Mouse (Mus musculus) stomach, postnatal 0 days (tissue): ENCODE results near the gene Pigf. TPM values are rescaled to one million over a fixed set of nuclear protein-coding genes. Genes with fewer than 3 reads are reported as not detected.

Experiments
- ATAC-seq: fragments of 200-750 bp; cut with Nextera tagmentation; 2 replicates; pipeline ENCODE4 v1.8.0; 2017; ENCODE audit not compliant: low FRiP score, low TSS enrichment
- DNase-seq: peaks from one replicate; pipeline ENCODE4 v3.0.0-alpha.2; 2016; ENCODE audit warnings: low spot score
- H3K27ac ChIP-seq: fragments of 300-500 bp; sonication (generic); replicated peaks from 2 replicates; pipeline ENCODE4 v1.5.1; 2014; ENCODE audit warnings: mild to moderate bottlenecking, control low read depth
- H3K27me3 ChIP-seq: fragments of 300-500 bp; sonication (generic); 2 replicates; pipeline ENCODE4 v1.6.1; 2014; ENCODE audit warnings: low read length; ENCODE audit not compliant: control insufficient read depth, insufficient read depth
- H3K36me3 ChIP-seq: fragments of 300-500 bp; sonication (generic); 2 replicates; pipeline ENCODE4 v1.6.1; 2014; ENCODE audit warnings: low read length, mixed read lengths; ENCODE audit not compliant: control insufficient read depth, insufficient read depth
- H3K4me1 ChIP-seq: fragments of 300-500 bp; sonication (generic); replicated peaks from 2 replicates; pipeline ENCODE4 v1.6.1; 2014; ENCODE audit warnings: antibody characterized with exemption; ENCODE audit not compliant: control insufficient read depth, insufficient read depth
- H3K4me2 ChIP-seq: fragments of 300-500 bp; sonication (generic); replicated peaks from 2 replicates; pipeline ENCODE4 v1.6.1; 2014; ENCODE audit warnings: low read depth, mild to moderate bottlenecking, control low read depth, moderate library complexity
- H3K4me3 ChIP-seq: fragments of 300-500 bp; sonication (generic); 2 replicates; pipeline ENCODE4 v1.5.1; 2014; ENCODE audit warnings: low read depth, low read length, control low read depth
- H3K9ac ChIP-seq: fragments of 300-500 bp; sonication (generic); 2 replicates; pipeline ENCODE4 v1.6.1; 2014; ENCODE audit warnings: mild to moderate bottlenecking, low read length, control low read depth, mixed read lengths
- H3K9me3 ChIP-seq: fragments of 300-500 bp; sonication (generic); 2 replicates; pipeline ENCODE4 v1.6.1; 2016; ENCODE audit warnings: low read length; ENCODE audit not compliant: control insufficient read depth
- CTCF ChIP-seq: IDR thresholded peaks from 2 replicates; pipeline ENCODE4 v1.5.1; 2016; ENCODE audit warnings: antibody characterized with exemption, low read depth, mild to moderate bottlenecking, moderate library complexity
- EP300 ChIP-seq: optimal IDR thresholded peaks from 2 replicates; pipeline ENCODE3; 2016; ENCODE audit warnings: antibody characterized with exemption
- WGBS: fragments of 180-500 bp; shearing (Covaris S2); extraction: QIAGEN DNeasy Blood & Tissue Kit; methylation state at CpG from one replicate; pipeline ENCODE4 v1.1.7; 2014; 5-methylcytosine and 5-hydroxymethylcytosine counted together
- polyA plus RNA-seq: library from polyadenylated mRNA; unstranded; fragments of >200 nt; fragmentation: Nextera tagmentation; extraction: Ambion mirVana; gene quantifications from 2 replicates; pipeline ENCODE4 v1.2.1, GENCODE M21; 2015

Gene Pigf
- polyA plus RNA-seq, 1 experiment from 2014 or later, result 50.2 TPM

DNA sequence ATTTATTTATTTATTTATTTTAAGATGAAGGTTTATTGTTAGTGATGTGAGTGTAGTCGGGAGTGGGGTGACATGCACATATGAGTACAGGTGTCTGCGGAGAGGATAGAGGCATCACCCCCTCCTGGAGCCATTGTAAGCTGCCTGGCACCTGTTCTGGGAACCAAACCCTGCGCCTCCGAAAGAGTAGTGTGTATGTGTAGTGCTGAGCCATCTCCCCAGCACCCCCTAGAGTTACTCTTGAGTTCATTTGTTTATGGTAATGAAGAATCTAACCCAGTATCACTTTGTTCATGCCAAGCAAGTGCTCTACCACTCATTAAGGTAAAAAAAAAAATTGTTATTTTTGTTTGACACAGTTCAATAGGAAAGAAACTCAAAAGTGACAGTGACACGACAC, 37.0 kb downstream of the Pigf start:
- Histone ChIP-seq H3K27me3 (no peaks in the 10 kb centered on the region), H3K4me1 (no peaks in the 10 kb centered on the region), H3K9me3 (no peaks in the 10 kb centered on the region), H3K4me3 (no peak overlapping the region), H3K36me3 (no peaks in the 10 kb centered on the region), H3K27ac (no peak overlapping the region), H3K9ac (no peak overlapping the region), H3K4me2 (no peak overlapping the region)
- no peak for DNase-seq
- no peak for TF ChIP-seq EP300
- TF ChIP-seq CTCF, result 0 out of 2 replicates have a peak, but pooled peaks have one; percentile 14
- ATAC-seq, result no peak
- 81% methylated on average over 5 of the region's 5 CpGs for WGBS

DNA sequence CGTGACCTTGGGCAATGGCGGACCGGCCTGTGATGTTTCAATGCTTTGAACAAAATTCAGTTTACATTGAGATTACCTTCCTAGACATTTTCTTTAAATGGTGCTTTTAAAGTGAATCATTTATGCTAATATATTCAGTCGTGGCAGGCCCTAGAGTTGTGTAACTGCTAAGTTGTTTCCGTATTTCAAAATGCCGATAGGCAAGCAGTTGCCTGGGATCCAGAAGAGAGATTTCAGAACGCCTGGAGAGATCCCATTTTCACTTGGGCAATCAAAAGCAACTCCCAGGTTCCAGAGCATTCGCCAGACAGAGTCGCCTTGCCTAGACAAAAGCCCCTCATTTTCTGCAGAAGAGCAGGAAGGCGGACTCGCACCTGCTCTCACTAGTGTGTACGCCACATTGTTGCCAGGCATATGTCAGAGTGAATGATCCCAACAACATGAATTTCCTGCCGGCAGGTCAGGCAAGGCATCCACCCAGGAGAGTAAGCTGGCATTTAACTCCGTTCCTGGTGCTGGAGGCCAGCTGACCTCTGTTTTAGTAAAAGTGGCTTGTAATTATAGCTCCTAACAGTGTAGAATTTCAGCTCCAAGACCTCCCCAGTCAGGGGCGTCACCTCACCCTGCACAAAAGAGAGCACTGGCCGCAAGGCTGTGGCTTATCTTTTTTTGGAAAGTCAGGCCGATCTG, 38.6 kb downstream of the Pigf start:
- no peak overlapping the region for H3K9ac ChIP-seq
- no peaks in the 10 kb centered on the region for H3K9me3 ChIP-seq
- ATAC-seq (no peak), DNase-seq (no peak)
- WGBS, result 53% methylated on average over 17 of the region's 17 CpGs
- no peak overlapping the region for H3K4me2 ChIP-seq
- H3K27ac ChIP-seq, result no peak overlapping the region; the same call in 1 of the 2 replicates
- H3K4me1 ChIP-seq, result no peaks in the 10 kb centered on the region
- no peak overlapping the region for H3K4me3 ChIP-seq
- H3K27me3 ChIP-seq, result no peaks in the 10 kb centered on the region
- TF ChIP-seq CTCF, result no peak
- TF ChIP-seq EP300, result no peak
- no peaks in the 10 kb centered on the region for H3K36me3 ChIP-seq

DNA sequence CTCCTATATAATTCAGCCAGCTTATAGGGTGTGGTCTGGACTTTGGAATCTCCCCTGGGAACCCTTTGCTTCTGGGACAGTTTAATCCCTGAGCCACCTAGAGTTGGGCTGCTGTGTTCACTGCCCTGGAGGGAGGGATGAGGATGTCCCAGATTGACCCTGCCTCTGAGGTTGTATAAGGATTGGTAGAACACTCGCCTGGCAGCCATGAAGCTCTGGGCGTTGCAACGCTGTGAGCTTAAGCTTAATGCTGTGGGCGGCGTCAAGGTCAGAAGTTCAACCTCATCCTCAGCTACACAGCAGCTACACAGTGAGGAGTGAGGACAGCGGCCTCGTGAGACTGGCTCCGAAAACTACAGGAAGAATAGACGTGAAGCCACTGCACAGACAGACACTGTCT, 42.7 kb downstream of the Pigf start:
- ATAC-seq, result peak; percentile 67
- 36% methylated on average over 9 of the region's 9 CpGs for WGBS

DNA sequence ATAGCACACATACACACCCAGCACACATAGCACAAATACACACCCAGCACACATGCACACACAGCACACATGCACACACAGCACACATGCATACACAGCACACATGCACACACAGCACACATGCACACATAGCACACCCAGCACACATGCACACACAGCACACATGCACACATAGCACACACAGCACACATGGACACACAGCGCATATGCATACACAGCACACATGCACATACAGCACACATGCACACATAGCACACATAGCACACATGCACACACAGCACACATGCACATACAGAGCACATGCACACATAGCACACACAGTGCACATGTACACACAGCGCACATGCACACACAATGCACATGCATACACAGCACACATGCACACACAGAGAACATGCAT, 43.5 kb downstream of the Pigf start:
- 98% methylated on average over 2 of the region's 2 CpGs for WGBS
- Histone ChIP-seq H3K4me2 (no peak overlapping the region), H3K9ac (no peak overlapping the region), H3K27me3 (no peaks in the 10 kb centered on the region), H3K27ac (no peak overlapping the region), H3K36me3 (0 out of 2 replicates have a peak, but pooled peaks cover 2% of the 10 kb centered on the region), H3K9me3 (no peaks in the 10 kb centered on the region), H3K4me1 (no peaks in the 10 kb centered on the region), H3K4me3 (no peak overlapping the region)
- no peak for DNase-seq
- TF ChIP-seq EP300 (no peak), CTCF (no peak)
- ATAC-seq, result no peak

More for the DNA sequence above, 42.7 kb downstream of the Pigf start:
- Histone ChIP-seq H3K27me3 (no peaks in the 10 kb centered on the region), H3K27ac (no peak overlapping the region), H3K4me2 (no peak overlapping the region), H3K36me3 (0 out of 2 replicates have a peak, but pooled peaks cover 2% of the 10 kb centered on the region), H3K9me3 (no peaks in the 10 kb centered on the region), H3K4me1 (no peaks in the 10 kb centered on the region), H3K4me3 (no peak overlapping the region), H3K9ac (no peak overlapping the region)
- peak; percentile 29 for DNase-seq
- TF ChIP-seq CTCF (peak; percentile 49), EP300 (no peak)

DNA sequence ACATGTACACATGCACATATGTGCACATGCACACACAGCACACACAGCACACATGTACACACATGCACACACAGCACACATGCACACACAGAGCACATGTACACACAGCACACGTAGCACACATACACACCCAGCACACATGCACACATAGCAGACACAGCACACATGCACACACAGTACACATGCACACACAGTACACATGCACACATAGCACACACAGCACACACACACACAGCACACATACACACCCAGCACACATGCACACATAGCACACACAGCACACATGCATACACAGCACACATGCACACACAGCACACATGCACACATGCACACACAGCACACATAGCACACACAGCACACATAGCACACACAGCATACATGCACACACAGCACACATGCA, 44.0 kb downstream of the Pigf start:
- H3K9me3 ChIP-seq, result no peaks in the 10 kb centered on the region
- TF ChIP-seq CTCF (no peak), EP300 (no peak)
- H3K4me1 ChIP-seq, result no peaks in the 10 kb centered on the region

DNA sequence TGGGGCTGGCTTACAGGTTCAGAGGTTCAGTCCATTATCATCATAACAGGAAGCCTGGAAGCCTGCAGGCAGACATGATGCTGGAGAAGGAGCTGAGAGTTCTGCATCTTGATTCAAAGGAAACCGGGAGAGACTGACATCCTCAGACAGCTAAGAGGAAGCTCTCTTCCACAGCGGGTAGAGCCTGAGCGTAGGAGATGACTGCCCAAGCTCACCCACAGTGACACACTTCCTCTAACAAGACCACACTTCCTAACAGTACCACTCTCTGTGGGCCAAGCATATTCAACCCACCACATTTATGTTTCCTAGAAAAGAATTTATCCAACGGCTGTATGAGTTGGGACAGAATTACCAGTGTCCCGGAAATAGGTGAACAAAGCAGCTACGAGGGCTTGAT, 46.7 kb downstream of the Pigf start:
- no peak overlapping the region for H3K4me3 ChIP-seq
- no peak overlapping the region for H3K9ac ChIP-seq
- H3K4me2 ChIP-seq, result no peak overlapping the region
- H3K36me3 ChIP-seq, result peaks cover 2% of the 10 kb centered on the region; the same call in 1 of the 2 replicates
- H3K9me3 ChIP-seq, result no peaks in the 10 kb centered on the region
- ATAC-seq, result no peak
- WGBS, result 91% methylated on average over 6 of the region's 6 CpGs
- no peaks in the 10 kb centered on the region for H3K4me1 ChIP-seq
- no peak overlapping the region for H3K27ac ChIP-seq
- DNase-seq, result no peak
- TF ChIP-seq CTCF (no peak), EP300 (no peak)
- no peaks in the 10 kb centered on the region for H3K27me3 ChIP-seq

More for the DNA sequence above, 44.0 kb downstream of the Pigf start:
- Histone ChIP-seq H3K4me2 (no peak overlapping the region), H3K27me3 (no peaks in the 10 kb centered on the region), H3K36me3 (0 out of 2 replicates have a peak, but pooled peaks cover 2% of the 10 kb centered on the region), H3K4me3 (no peak overlapping the region), H3K9ac (no peak overlapping the region), H3K27ac (no peak overlapping the region)
- ATAC-seq (no peak), DNase-seq (no peak)
- 96% methylated on average over 1 of the region's 1 CpGs for WGBS
